Mouse (Mus musculus) heart, embryonic 11.5 days (tissue): ENCODE measurements around the gene Gng11. TPM values are rescaled to one million over a fixed set of nuclear protein-coding genes. Genes with fewer than 3 reads are reported as not detected.

Experiments used
- ATAC-seq: fragments of 200-750 bp; cut with Nextera tagmentation; replicated peaks from 2 replicates; pipeline ENCODE4 v1.8.0; 2017; ENCODE audit warnings: moderate library complexity; ENCODE audit not compliant: insufficient number of reproducible peaks, low FRiP score, low TSS enrichment
- H3K27ac ChIP-seq: fragments of 300-500 bp; sonication (generic); 2 replicates; pipeline ENCODE4 v1.5.1; 2014; ENCODE audit warnings: mild to moderate bottlenecking, low read depth, low read length
- H3K27me3 ChIP-seq: fragments of 300-500 bp; sonication (generic); 2 replicates; pipeline ENCODE4 v1.6.1; 2014; ENCODE audit warnings: mild to moderate bottlenecking, low read length, mixed read lengths; ENCODE audit not compliant: control insufficient read depth, insufficient read depth
- H3K36me3 ChIP-seq: fragments of 300-500 bp; sonication (generic); 2 replicates; pipeline ENCODE4 v1.6.1; 2014; ENCODE audit warnings: mild to moderate bottlenecking, low read length, moderate library complexity, mixed read lengths; ENCODE audit not compliant: control insufficient read depth, insufficient read depth
- H3K4me1 ChIP-seq: fragments of 300-500 bp; sonication (generic); 2 replicates; pipeline ENCODE4 v1.6.1; 2014; ENCODE audit warnings: low read length; ENCODE audit not compliant: control insufficient read depth, insufficient read depth
- H3K4me2 ChIP-seq: fragments of 300-500 bp; sonication (generic); 2 replicates; pipeline ENCODE4 v1.6.1; 2014; ENCODE audit warnings: mild to moderate bottlenecking, moderate library complexity
- H3K4me3 ChIP-seq: fragments of 300-500 bp; sonication (generic); 2 replicates; pipeline ENCODE4 v1.5.1; 2014; ENCODE audit warnings: low read depth, low read length
- H3K9ac ChIP-seq: fragments of 300-500 bp; sonication (generic); 2 replicates; pipeline ENCODE4 v1.6.1; 2014; ENCODE audit warnings: mild to moderate bottlenecking, low read depth, low read length, moderate library complexity
- H3K9me3 ChIP-seq: fragments of 300-500 bp; sonication (generic); replicated peaks from 2 replicates; pipeline ENCODE4 v1.6.1; 2016; ENCODE audit warnings: low read length; ENCODE audit not compliant: control insufficient read depth
- WGBS: fragments of 180-500 bp; shearing (Covaris S2); extraction: QIAGEN DNeasy Blood & Tissue Kit; methylation state at CpG from one replicate; pipeline ENCODE4 v1.1.7; 2014; ENCODE audit not compliant: insufficient replicate concordance; 5-methylcytosine and 5-hydroxymethylcytosine counted together
- polyA plus RNA-seq: library from polyadenylated mRNA; unstranded; fragments of >200 nt; fragmentation: Nextera tagmentation; extraction: Ambion mirVana; gene quantifications from 2 replicates; pipeline ENCODE4 v1.2.1, GENCODE M21; 2014

The Gng11 gene
- polyA plus RNA-seq, 1 experiment from 2014 or later, result 69.3 TPM

DNA sequence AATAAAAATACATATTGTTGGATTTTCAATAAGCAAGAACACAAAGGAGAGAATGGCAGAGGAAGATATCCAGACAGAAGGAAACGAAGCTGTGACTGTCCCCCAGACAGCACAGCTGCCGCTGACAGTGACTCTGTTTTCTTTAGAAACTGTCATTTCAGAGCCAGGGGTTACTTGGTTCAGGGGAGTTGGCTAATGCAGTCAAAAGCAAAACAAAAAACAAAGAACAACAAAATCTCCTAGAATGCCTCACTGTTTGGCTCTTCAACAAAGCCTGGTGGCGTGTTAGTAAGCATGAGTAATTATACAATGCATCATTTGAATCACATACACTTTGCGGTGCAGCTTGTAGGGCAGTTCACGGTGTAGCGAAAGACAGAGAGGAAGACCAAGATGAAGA lies 4.4 kb upstream of the Gng11 start:
- Histone ChIP-seq H3K4me2 (no peak overlapping the region), H3K27me3 (no peaks in the 10 kb centered on the region), H3K27ac (no peak overlapping the region), H3K9ac (no peak overlapping the region), H3K4me3 (no peak overlapping the region), H3K9me3 (no peaks in the 10 kb centered on the region), H3K4me1 (no peaks in the 10 kb centered on the region), H3K36me3 (no peaks in the 10 kb centered on the region)
- 58% methylated on average over 6 of the region's 6 CpGs for WGBS
- no peak for ATAC-seq

DNA sequence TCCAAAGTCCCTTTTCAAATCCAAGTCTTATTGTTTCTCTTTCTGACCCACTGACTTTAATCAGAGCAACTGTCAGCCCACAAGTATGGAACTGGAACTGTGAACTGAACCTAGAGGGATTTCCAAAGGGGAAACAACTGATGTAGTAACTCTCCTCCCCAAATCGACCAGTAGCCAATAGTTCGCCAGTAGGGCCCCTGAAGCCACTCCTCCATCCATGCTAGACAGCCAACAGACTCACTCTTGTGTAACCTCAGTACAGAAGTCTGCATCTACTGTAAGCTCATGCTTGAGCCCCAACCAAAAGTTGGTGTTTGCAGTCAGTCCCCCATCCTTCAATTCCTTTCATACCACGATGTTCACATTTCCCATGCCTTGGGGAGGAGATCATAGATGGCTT lies 3.0 kb upstream of the Gng11 start:
- H3K9ac ChIP-seq, result no peak overlapping the region

DNA sequence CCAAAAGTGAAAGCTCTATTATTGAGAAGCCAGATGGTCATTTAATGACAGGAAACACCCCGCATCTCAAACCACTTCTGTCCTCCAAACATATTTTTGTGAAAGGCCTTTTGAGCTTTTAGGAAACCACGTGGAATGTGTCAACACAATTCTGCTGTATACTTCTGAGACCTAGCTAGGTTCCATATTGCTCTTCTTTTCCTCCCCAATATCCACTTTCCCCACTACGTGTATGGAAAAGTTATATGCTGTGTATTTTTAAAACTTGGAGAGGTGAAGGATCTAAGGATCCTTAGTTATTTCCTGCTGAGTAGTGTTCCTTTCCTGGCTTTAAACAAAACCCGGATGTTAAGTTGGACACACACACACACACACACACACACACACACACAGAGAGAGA lies 259 bp upstream of the Gng11 start:
- Histone ChIP-seq H3K27ac (peak overlapping the region; percentile 93), H3K27me3 (no peaks in the 10 kb centered on the region), H3K9ac (peak overlapping the region; percentile 87), H3K4me2 (peak overlapping the region; percentile 69), H3K9me3 (no peaks in the 10 kb centered on the region), H3K36me3 (no peaks in the 10 kb centered on the region), H3K4me3 (peak overlapping the region; percentile 56), H3K4me1 (no peaks in the 10 kb centered on the region)
- no peak for ATAC-seq
- 35% methylated on average over 4 of the region's 4 CpGs for WGBS

More for the DNA sequence above, 3.0 kb upstream of the Gng11 start:
- Histone ChIP-seq H3K4me1 (no peaks in the 10 kb centered on the region), H3K27ac (no peak overlapping the region), H3K4me2 (no peak overlapping the region), H3K4me3 (no peak overlapping the region), H3K27me3 (no peaks in the 10 kb centered on the region), H3K36me3 (no peaks in the 10 kb centered on the region), H3K9me3 (no peaks in the 10 kb centered on the region)
- ATAC-seq, result no peak
- 74% methylated on average over 3 of the region's 3 CpGs for WGBS

DNA sequence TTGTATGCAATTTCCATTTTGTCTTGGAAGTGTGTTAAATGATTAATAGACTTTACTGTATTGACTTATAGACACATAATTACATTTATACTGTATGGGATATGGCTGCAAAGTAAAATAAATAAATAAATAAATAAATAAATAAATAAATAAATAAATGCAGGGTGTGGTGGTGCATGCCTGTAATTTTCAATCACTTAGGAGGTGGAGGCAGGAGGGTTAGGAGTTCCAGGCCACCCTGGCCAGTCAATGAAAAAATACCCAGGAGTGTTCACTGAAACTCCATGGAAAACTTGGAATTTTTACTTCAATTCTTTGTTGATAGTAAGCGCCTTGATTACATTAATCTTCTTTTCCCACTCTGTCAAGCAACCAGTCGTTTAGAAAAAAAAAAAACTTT lies 1.1 kb downstream of the Gng11 start:
- peak overlapping the region; percentile 56 for H3K4me3 ChIP-seq
- H3K4me2 ChIP-seq, result peak overlapping the region; percentile 69
- no peak overlapping the region for H3K9ac ChIP-seq
- no peaks in the 10 kb centered on the region for H3K9me3 ChIP-seq
- ATAC-seq, result no peak
- H3K4me1 ChIP-seq, result no peaks in the 10 kb centered on the region
- WGBS, result 54% methylated on average over 2 of the region's 2 CpGs
- no peaks in the 10 kb centered on the region for H3K27me3 ChIP-seq
- no peaks in the 10 kb centered on the region for H3K36me3 ChIP-seq
- H3K27ac ChIP-seq, result no peak overlapping the region

DNA sequence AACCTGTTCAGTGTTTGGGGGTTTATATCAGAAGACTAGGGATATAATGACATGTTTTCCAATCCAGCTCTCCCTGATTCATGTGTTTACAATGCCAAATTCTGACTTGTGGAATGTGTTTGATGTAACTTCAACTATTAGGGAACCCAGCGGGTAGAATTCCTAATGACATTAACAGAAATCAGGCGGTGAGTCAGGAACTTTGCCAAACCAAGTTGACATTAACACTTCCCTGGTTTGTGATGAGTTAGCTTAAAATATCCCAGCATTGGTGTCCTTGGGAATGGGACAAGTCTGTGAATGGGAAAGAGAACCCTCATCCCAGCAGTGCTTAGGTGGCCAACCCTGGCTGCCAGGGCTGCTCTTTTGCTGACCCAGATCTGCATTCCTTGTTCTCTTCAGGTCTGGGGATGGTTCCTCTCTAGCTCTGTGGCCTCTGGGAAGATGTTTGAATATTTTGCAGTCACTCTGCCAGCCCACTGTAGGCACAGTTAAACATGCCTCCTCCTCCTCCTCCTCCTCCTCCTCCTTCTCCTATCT lies 4.9 kb downstream of the Gng11 start:
- Histone ChIP-seq H3K36me3 (no peaks in the 10 kb centered on the region), H3K4me3 (no peak overlapping the region), H3K9ac (no peak overlapping the region), H3K4me1 (no peaks in the 10 kb centered on the region), H3K9me3 (no peaks in the 10 kb centered on the region), H3K27me3 (no peaks in the 10 kb centered on the region), H3K27ac (no peak overlapping the region), H3K4me2 (no peak overlapping the region)
- 65% methylated on average over 2 of the region's 2 CpGs for WGBS
- ATAC-seq, result no peak

DNA sequence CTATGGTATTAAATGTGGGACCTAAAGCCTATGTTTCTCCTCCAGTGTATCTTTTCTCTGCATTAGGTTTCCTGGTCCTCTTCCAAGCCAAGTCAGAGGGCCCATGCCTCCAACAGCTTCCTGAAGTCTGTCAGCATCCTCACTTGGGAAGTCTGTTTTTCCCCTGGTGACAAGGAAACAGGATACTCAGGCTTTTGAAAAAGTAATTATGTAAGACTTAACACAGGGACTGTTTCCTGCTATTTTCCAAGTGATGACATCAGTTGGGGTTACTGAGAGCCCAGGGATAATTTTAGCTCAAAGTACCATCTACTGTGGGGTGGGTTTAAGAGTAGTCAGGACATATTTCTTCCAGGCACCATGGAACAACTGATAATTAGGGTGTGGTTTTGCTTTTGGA lies 5.8 kb downstream of the Gng11 start:
- no peaks in the 10 kb centered on the region for H3K36me3 ChIP-seq
- H3K27ac ChIP-seq, result no peak overlapping the region
- H3K9ac ChIP-seq, result no peak overlapping the region
- H3K4me1 ChIP-seq, result no peaks in the 10 kb centered on the region
- H3K4me2 ChIP-seq, result no peak overlapping the region
- no peak for ATAC-seq
- no peaks in the 10 kb centered on the region for H3K9me3 ChIP-seq
- H3K4me3 ChIP-seq, result no peak overlapping the region
- no peaks in the 10 kb centered on the region for H3K27me3 ChIP-seq

DNA sequence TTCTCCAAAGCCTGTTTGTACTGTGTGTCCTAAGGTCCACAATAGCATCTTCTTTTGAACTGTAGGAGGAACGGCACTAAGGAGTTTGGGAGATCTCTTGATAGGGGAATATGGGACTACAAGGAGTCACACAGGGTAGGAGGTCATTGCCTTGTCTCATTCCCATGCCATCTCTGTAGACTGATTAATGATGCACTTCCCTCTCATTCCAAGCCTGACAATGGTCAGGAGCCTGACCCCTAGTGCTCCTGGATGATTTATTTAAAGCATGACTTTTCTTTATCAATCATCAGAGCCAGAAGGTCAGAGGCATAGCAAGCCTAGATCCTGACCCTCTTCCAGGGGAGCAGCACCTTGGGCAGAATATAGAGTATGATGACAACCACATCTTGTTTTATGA lies 18.9 kb downstream of the Gng11 start:
- H3K27me3 ChIP-seq, result no peaks in the 10 kb centered on the region
- WGBS, result 41% methylated on average over 1 of the region's 1 CpGs
- ATAC-seq, result no peak

DNA sequence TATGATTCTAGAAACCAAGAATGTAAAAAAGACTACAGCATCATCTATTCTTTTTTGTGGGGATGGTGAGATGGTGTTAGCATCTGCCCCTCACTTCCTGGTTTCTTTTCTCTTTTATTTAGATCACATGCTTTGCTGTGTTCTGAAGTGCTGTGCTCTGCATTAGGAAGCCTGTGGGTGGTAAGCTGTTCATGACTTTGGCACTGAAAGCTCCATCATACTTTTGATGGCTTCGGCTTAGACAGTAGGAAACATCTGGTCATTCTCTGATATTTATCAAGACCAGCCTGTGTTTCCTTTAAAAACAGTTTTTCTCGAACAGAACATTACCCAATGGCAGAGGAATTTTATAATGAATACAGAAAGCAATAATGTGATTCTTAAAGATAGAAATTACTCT lies 22.7 kb downstream of the Gng11 start:
- no peak for ATAC-seq
- Histone ChIP-seq H3K4me1 (no peaks in the 10 kb centered on the region), H3K9me3 (no peaks in the 10 kb centered on the region), H3K27me3 (no peaks in the 10 kb centered on the region), H3K4me2 (no peak overlapping the region), H3K4me3 (no peak overlapping the region), H3K36me3 (no peaks in the 10 kb centered on the region), H3K9ac (no peak overlapping the region), H3K27ac (no peak overlapping the region)
- WGBS, result 38% methylated on average over 2 of the region's 2 CpGs

More for the DNA sequence above, 18.9 kb downstream of the Gng11 start:
- H3K9ac ChIP-seq, result no peak overlapping the region
- no peaks in the 10 kb centered on the region for H3K4me1 ChIP-seq
- H3K27ac ChIP-seq, result no peak overlapping the region
- H3K4me2 ChIP-seq, result no peak overlapping the region
- H3K36me3 ChIP-seq, result no peaks in the 10 kb centered on the region
- no peak overlapping the region for H3K4me3 ChIP-seq
- H3K9me3 ChIP-seq, result no peaks in the 10 kb centered on the region

DNA sequence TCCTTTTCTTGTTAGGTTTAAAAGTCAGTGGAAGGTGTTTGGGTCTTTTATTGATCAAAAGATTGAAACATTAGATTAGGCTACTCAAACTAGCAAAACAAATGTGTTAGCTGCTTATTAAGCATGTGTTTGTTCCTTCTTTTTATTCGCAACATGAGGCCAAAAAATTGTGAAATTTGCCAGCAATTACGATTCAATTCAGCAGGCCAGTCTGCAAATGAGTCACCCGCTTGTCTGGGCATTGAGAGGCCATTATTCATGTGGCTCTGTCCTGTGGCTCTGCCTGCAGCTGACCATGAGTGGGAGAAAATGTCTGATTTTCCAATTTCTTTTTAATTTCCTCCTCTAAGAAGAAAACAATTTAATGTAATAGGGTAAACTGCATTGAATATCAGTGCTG lies 27.3 kb downstream of the Gng11 start:
- Histone ChIP-seq H3K36me3 (no peaks in the 10 kb centered on the region), H3K27me3 (no peaks in the 10 kb centered on the region), H3K4me2 (no peak overlapping the region), H3K4me1 (no peaks in the 10 kb centered on the region), H3K9me3 (no peaks in the 10 kb centered on the region), H3K27ac (no peak overlapping the region), H3K4me3 (no peak overlapping the region), H3K9ac (no peak overlapping the region)
- 71% methylated on average over 3 of the region's 3 CpGs for WGBS
- ATAC-seq, result no peak
